10 mouse cellular contexts compared by ENCODE assay signal in the genomic region with DNA sequence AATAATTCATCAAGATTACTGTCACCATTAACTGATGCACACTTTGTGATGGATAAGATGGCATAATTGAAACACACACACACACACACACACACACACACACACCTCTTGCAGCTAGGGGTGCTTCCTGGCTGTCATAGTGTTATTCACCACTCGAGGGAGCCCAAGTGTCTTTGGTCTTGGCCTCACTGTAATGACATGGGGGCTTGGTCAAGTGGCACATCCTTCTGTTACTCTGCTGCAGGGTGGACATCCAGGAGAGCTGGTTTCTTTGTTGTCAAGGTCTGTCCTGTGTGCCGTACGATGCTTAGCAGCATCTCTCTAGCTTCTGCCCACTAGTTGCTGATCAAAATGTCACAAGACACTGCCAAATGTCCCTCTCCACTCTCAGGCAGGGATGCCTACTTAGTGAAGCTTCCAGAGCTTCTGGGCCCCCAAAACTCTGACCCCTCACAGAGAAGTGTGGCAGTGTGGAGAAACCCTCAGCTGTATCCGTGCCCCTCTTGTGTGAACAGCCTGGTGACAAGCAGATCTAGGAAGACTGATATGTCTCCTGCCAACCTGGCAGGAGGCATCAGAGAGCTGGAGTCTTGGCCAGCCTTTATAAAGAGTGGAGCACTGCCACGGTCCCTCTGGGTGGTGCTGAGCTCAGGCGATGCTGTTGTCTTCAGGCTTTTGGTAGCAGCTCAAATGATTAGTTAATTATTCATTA.
DNase-seq lines count a peak whose midpoint lies in the region; ATAC-seq lines count a peak whose summit lies in the region.
"Had no signal": no experiment of that assay in that cellular context is flagged by ENCODE, and none has a peak within 500 bp of the region (broad histone marks: within the 10 kb centered on the region; RNA-seq: fewer than 3 reads in every experiment).

No protein-coding gene starts in this region.

- no peaks in the 10 kb centered on the region for H3K36me3 ChIP-seq in liver, embryonic 11.5 days (ENCODE audit: control insufficient read depth, insufficient read depth, low read length)
- H3K36me3 ChIP-seq in forebrain, embryonic 14.5 days (ENCODE audit: control insufficient read depth, insufficient read depth, low read length) = no peaks in the 10 kb centered on the region
- no peaks in the 10 kb centered on the region for H3K36me3 ChIP-seq in midbrain, embryonic 12.5 days
- H3K36me3 ChIP-seq: embryonic facial prominence, embryonic 15.5 days; limb, embryonic 12.5 days had no signal

- no peaks in the 10 kb centered on the region for H3K9me3 ChIP-seq in liver, embryonic 11.5 days (ENCODE audit: control insufficient read depth, low read length)
- no peaks in the 10 kb centered on the region for H3K9me3 ChIP-seq in forebrain, embryonic 14.5 days (replicated peaks; ENCODE audit: control insufficient read depth, low read length)
- no peaks in the 10 kb centered on the region for H3K9me3 ChIP-seq in midbrain, embryonic 12.5 days
- H3K9me3 ChIP-seq: embryonic facial prominence, embryonic 15.5 days; limb, embryonic 12.5 days had no signal

- no peak for DNase-seq in liver, embryonic 11.5 days (ENCODE audit: low spot score)
- DNase-seq in liver = no peak
- DNase-seq in c-Kit-positive CD71-negative TER-119-negative erythroid progenitor cells, embryonic 14.5 days (ENCODE audit: low read depth) = peak; percentile 9
- peak; percentile 70 for DNase-seq in forebrain, embryonic 14.5 days (ENCODE audit: low spot score)
- DNase-seq in kidney, postnatal 14 days = peak; percentile 27
- DNase-seq in urinary bladder, postnatal 25 days (ENCODE audit: low spot score) = no peak
- DNase-seq in thymus, postnatal 14 days = no peak

- WGBS in liver, embryonic 11.5 days = 61% methylated on average over 6 of the region's 6 CpGs
- 48% methylated on average over 6 of the region's 6 CpGs for whole genome bisulfite sequencing in forebrain, embryonic 14.5 days
- 66% methylated on average over 6 of the region's 6 CpGs for WGBS in midbrain, embryonic 12.5 days

- 0 out of 2 replicates have a peak, but pooled peaks have one; percentile 41 for ATAC-seq in liver, embryonic 11.5 days (replicated peaks; ENCODE audit: low FRiP score)
- peak; percentile 78 for ATAC-seq in forebrain, embryonic 14.5 days
- ATAC-seq in midbrain, embryonic 12.5 days (ENCODE audit: low FRiP score, low read depth) = peak; percentile 81

- no peak overlapping the region for H3K4me2 ChIP-seq in liver, embryonic 11.5 days
- H3K4me2 ChIP-seq in forebrain, embryonic 14.5 days (ENCODE audit: low read length) = no peak overlapping the region
- H3K4me2 ChIP-seq in midbrain, embryonic 12.5 days (replicated peaks) = no peak overlapping the region
- H3K4me2 ChIP-seq: embryonic facial prominence, embryonic 15.5 days; limb, embryonic 12.5 days had no signal

- no peak overlapping the region for H3K27ac ChIP-seq in liver, embryonic 11.5 days (ENCODE audit: low read depth, low read length)
- 0 out of 2 replicates have a peak overlapping the region, but pooled peaks have one; percentile 27 for H3K27ac ChIP-seq in forebrain, embryonic 14.5 days (ENCODE audit: low read depth, low read length)
- no peak overlapping the region for H3K27ac ChIP-seq in midbrain, embryonic 12.5 days (replicated peaks)
- H3K27ac ChIP-seq: embryonic facial prominence, embryonic 15.5 days; limb, embryonic 12.5 days had no signal

- no peak overlapping the region for H3K9ac ChIP-seq in liver, embryonic 11.5 days (ENCODE audit: low read depth, low read length)
- H3K9ac ChIP-seq in forebrain, embryonic 14.5 days (ENCODE audit: low read length) = no peak overlapping the region
- H3K9ac ChIP-seq in midbrain, embryonic 12.5 days (replicated peaks) = no peak overlapping the region
- H3K9ac ChIP-seq: embryonic facial prominence, embryonic 15.5 days; limb, embryonic 12.5 days had no signal

- H3K4me1 ChIP-seq in liver, embryonic 11.5 days (replicated peaks; ENCODE audit: control insufficient read depth, insufficient read depth, low read length) = no peaks in the 10 kb centered on the region
- H3K4me1 ChIP-seq in forebrain, embryonic 14.5 days (ENCODE audit: control insufficient read depth, insufficient read depth, low read length) = peaks cover 15% of the 10 kb centered on the region
- H3K4me1 ChIP-seq in midbrain, embryonic 12.5 days = no peaks in the 10 kb centered on the region

- no peak overlapping the region for H3K4me3 ChIP-seq in liver, embryonic 11.5 days (ENCODE audit: low read depth, low read length)
- H3K4me3 ChIP-seq in forebrain, embryonic 14.5 days (ENCODE audit: low read depth, low read length) = no peak overlapping the region
- H3K4me3 ChIP-seq in midbrain, embryonic 12.5 days = no peak overlapping the region
- H3K4me3 ChIP-seq: embryonic facial prominence, embryonic 15.5 days; limb, embryonic 12.5 days had no signal

- no peaks in the 10 kb centered on the region for H3K27me3 ChIP-seq in liver, embryonic 11.5 days (replicated peaks; ENCODE audit: control insufficient read depth, insufficient read depth, low read length)
- no peaks in the 10 kb centered on the region for H3K27me3 ChIP-seq in forebrain, embryonic 14.5 days (replicated peaks; ENCODE audit: control insufficient read depth, insufficient read depth, low read length)
- peaks cover 4% of the 10 kb centered on the region; the same call in 1 of the 2 replicates for H3K27me3 ChIP-seq in midbrain, embryonic 12.5 days
- H3K27me3 ChIP-seq: embryonic facial prominence, embryonic 15.5 days had no signal

Comparison
In these comparisons a context has a peak if more than half of its experiments do, and no peak if none do; other contexts are left out.
1. DNase-seq: peak in c-Kit-positive CD71-negative TER-119-negative erythroid progenitor cells, embryonic 14.5 days (single experiment), forebrain, embryonic 14.5 days (single experiment) and kidney, postnatal 14 days (single experiment); none in liver, embryonic 11.5 days (single experiment), liver (single experiment), urinary bladder, postnatal 25 days (single experiment) and thymus, postnatal 14 days (single experiment).
2. Peak in every context shown above with its lines, with median percentiles within 50 percentile points of each other: ATAC-seq.